Mouse (Mus musculus): ENCODE data around the gene Mlc1. TPM values are rescaled to one million over a fixed set of nuclear protein-coding genes. Genes with fewer than 3 reads are reported as not detected.

Mlc1 gene
- total RNA-seq (2012; rRNA removed) (not detected in 2 replicates), total RNA-seq (2014; rRNA removed) (not detected in 2 replicates), polyA plus RNA-seq (2012; ENCODE audit: insufficient read length, low read depth) (not detected in 2 replicates)

- Histone ChIP-seq H3K4me3 (replicated peaks in 1 of 3; ENCODE audit: low read depth in 2 of 3, low read length in 2 of 3, poor library complexity in 1 of 3) (no peak within 1 kb of the TSS), H3K4me1 (ENCODE audit: control insufficient read depth in 1 of 2, insufficient read depth in 2 of 2) (no peaks in the 10 kb centered on the region), H3K9ac (ENCODE audit: insufficient read depth, low read depth) (no peak within 1 kb of the TSS), H3K79me2 (replicated peaks; ENCODE audit: control insufficient read depth, extremely low read depth, insufficient read depth, poor library complexity, severe bottlenecking) (no peaks in the 10 kb centered on the region), H3K27me3 (replicated peaks) (peaks cover 64% of the 10 kb centered on the region), H3K27ac (ENCODE audit: insufficient read depth, low read depth) (no peak within 1 kb of the TSS), H3K4me2 (ENCODE audit: insufficient read depth, low read depth, poor library complexity, severe bottlenecking) (no peak within 1 kb of the TSS), H3K9me3 (replicated peaks; ENCODE audit: low read length) (no peaks in the 10 kb centered on the region), H3K36me3 (replicated peaks in 1 of 2; ENCODE audit: control insufficient read depth in 1 of 2, insufficient read depth in 1 of 2, low read length in 1 of 2) (no peaks in the 10 kb centered on the region)
- in situ Hi-C loops (cut with MboI; ENCODE audit: low pct_ligation_motif_present, low pct_unique_long_range_greater_than_20kb, low sequenced_read_pairs) (no loop called here), dilution Hi-C loops (cut with MboI; ENCODE audit: extremely low pct_ligation_motif_present, extremely low pct_unique_long_range_greater_than_20kb, low sequenced_read_pairs) (no loop called here)
- no peak for TF ChIP-seq SIN3A (IDR thresholded peaks at IDR 0.05; ENCODE audit: low read length)
- no peak for TF ChIP-seq USF2 (conservative IDR thresholded peaks at IDR 0.05; ENCODE audit: low read depth, low read length)
- no peak for TF ChIP-seq TCF12 (IDR thresholded peaks at IDR 0.05; ENCODE audit: low read depth, low read length)
- TF ChIP-seq ZNF384 (IDR thresholded peaks at IDR 0.05; ENCODE audit: low read depth, low read length) = no peak
- no peak for TF ChIP-seq E2F4 (IDR thresholded peaks at IDR 0.05; ENCODE audit: insufficient replicate concordance, low read depth, low read length)
- TF ChIP-seq MYC (IDR thresholded peaks at IDR 0.05; ENCODE audit: low read depth, low read length) = no peak
- TF ChIP-seq RCOR1 (conservative IDR thresholded peaks at IDR 0.05; ENCODE audit: low read depth, low read length) = no peak
- no peak for TF ChIP-seq BHLHE40 (IDR thresholded peaks at IDR 0.05; ENCODE audit: low read depth, low read length)
- DNase-seq (ENCODE audit: extremely low read depth) = no peak
Measured at GRCm38 (mm10) chr15:88978281-88979137, at the start of gene Mlc1. Gene Mlc1 (minus strand): TSS chr15:88979007.

GRCm38 (mm10) chr15:89020492-89020891 lies 41.7 kb upstream of the Mlc1 start:
- Histone ChIP-seq H3K36me3 (replicated peaks in 1 of 2; ENCODE audit: control insufficient read depth in 1 of 2, insufficient read depth in 1 of 2, low read length in 1 of 2) (no peaks in the 10 kb centered on the region), H3K9ac (ENCODE audit: insufficient read depth, low read depth) (no peak overlapping the region), H3K4me3 (replicated peaks in 1 of 3; ENCODE audit: low read depth in 2 of 3, low read length in 2 of 3, poor library complexity in 1 of 3) (no peak overlapping the region), H3K4me2 (ENCODE audit: insufficient read depth, low read depth, poor library complexity, severe bottlenecking) (no peak overlapping the region), H3K27me3 (replicated peaks) (peaks cover 69% of the 10 kb centered on the region), H3K9me3 (replicated peaks; ENCODE audit: low read length) (no peaks in the 10 kb centered on the region), H3K27ac (ENCODE audit: insufficient read depth, low read depth) (no peak overlapping the region), H3K4me1 (ENCODE audit: control insufficient read depth in 1 of 2, insufficient read depth in 2 of 2) (no peaks in the 10 kb centered on the region), H3K79me2 (replicated peaks; ENCODE audit: control insufficient read depth, extremely low read depth, insufficient read depth, poor library complexity, severe bottlenecking) (no peaks in the 10 kb centered on the region)
- no peak for DNase-seq (ENCODE audit: extremely low read depth)
- dilution Hi-C loops (cut with MboI; ENCODE audit: extremely low pct_ligation_motif_present, extremely low pct_unique_long_range_greater_than_20kb, low sequenced_read_pairs) (no loop called here), in situ Hi-C loops (cut with MboI; ENCODE audit: low pct_ligation_motif_present, low pct_unique_long_range_greater_than_20kb, low sequenced_read_pairs) (no loop called here)
- no peak for TF ChIP-seq NRF1 (IDR thresholded peaks at IDR 0.05; ENCODE audit: low read depth, low read length)
- no peak for TF ChIP-seq JUND (conservative IDR thresholded peaks at IDR 0.05; ENCODE audit: low read depth, low read length)
- no peak for TF ChIP-seq POLR2AphosphoS2 (IDR thresholded peaks at IDR 0.05; ENCODE audit: low read depth, low read length)
- no peak for TF ChIP-seq ELF1 (IDR thresholded peaks at IDR 0.05; ENCODE audit: low read depth, low read length)
- TF ChIP-seq CHD2 (IDR thresholded peaks at IDR 0.05; ENCODE audit: low read length) = no peak
- TF ChIP-seq PAX5 (IDR thresholded peaks at IDR 0.05; ENCODE audit: low read length) = no peak
- TF ChIP-seq KAT2A (IDR thresholded peaks at IDR 0.05; ENCODE audit: insufficient replicate concordance, low read length) = no peak
- no peak for TF ChIP-seq ZMIZ1 (IDR thresholded peaks at IDR 0.05; ENCODE audit: low read depth, low read length)
- no peak for TF ChIP-seq NELFE (IDR thresholded peaks at IDR 0.05; ENCODE audit: low read depth, low read length)
- no peak for TF ChIP-seq HCFC1 (IDR thresholded peaks at IDR 0.05; ENCODE audit: low read depth, low read length)
- no peak for TF ChIP-seq USF2 (conservative IDR thresholded peaks at IDR 0.05; ENCODE audit: low read depth, low read length)
- TF ChIP-seq POLR2A (IDR thresholded peaks at IDR 0.05; ENCODE audit: low read depth, low read length) = no peak
- no peak for TF ChIP-seq ZKSCAN1 (IDR thresholded peaks at IDR 0.05; ENCODE audit: borderline replicate concordance, low read depth, low read length)
- TF ChIP-seq MAFK (IDR thresholded peaks at IDR 0.05; ENCODE audit: insufficient replicate concordance, low read length) = no peak
- no peak for TF ChIP-seq CTCF (conservative IDR thresholded peaks at IDR 0.05 in 1 of 2, IDR thresholded peaks at IDR 0.05 in 1 of 2; ENCODE audit: low read depth in 2 of 2, low read length in 2 of 2)
- no peak for TF ChIP-seq SIN3A (IDR thresholded peaks at IDR 0.05; ENCODE audit: low read length)

All from CH12.LX (cell line).